ENCODE assay signal across 10 mouse cellular contexts in the genomic region with DNA sequence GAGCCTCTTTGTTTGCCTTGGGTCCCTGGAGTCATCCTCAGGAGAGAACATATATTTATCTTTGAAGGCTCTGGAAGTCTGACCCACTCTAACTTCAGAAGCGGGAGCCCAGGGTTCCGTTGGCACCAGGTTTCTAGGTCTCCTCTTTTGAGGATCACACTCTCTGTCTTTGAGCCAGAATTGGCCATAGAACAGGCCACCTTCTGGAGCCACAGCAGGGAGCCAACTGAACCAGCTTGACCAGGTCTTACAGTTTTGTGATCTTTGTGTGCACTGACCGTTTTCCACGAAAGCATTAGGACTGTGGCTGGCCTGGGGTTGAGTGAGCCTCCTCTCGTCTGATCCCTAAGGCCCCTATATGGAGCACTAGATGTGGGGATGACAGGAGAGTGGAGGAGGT. TPM values are rescaled to one million over a fixed set of nuclear protein-coding genes. Genes with fewer than 3 reads are reported as not detected.
A peak's percentile ranks its signal among the peaks of the same experiment; 100 is the strongest.
DNase-seq lines count a peak whose midpoint lies in the region; ATAC-seq and TF ChIP-seq lines count a peak whose summit lies in the region.
"Had no signal": no experiment of that assay in that cellular context is flagged by ENCODE, and none has a peak within 500 bp of the region (broad histone marks: within the 10 kb centered on the region; RNA-seq: fewer than 3 reads in every experiment).

No protein-coding gene starts in this region.

- H3K9ac ChIP-seq in midbrain, embryonic 13.5 days (replicated peaks) = peak overlapping the region; percentile 28; the same call in 1 of the 2 replicates
- H3K9ac ChIP-seq in midbrain, postnatal 0 days (replicated peaks; ENCODE audit: low read length, poor library complexity, severe bottlenecking) = no peak overlapping the region
- H3K9ac ChIP-seq in hindbrain, postnatal 0 days (replicated peaks; ENCODE audit: low read length) = no peak overlapping the region; the same call in 1 of the 2 replicates
- peak overlapping the region; percentile 31; the same call in 1 of the 2 replicates for H3K9ac ChIP-seq in stomach, postnatal 0 days (ENCODE audit: low read length)

- peaks cover 23% of the 10 kb centered on the region for H3K36me3 ChIP-seq in heart, embryonic 10.5 days
- H3K36me3 ChIP-seq in midbrain, embryonic 13.5 days = no peaks in the 10 kb centered on the region
- H3K36me3 ChIP-seq in midbrain, postnatal 0 days (ENCODE audit: insufficient read depth, low read length) = no peaks in the 10 kb centered on the region
- no peaks in the 10 kb centered on the region for H3K36me3 ChIP-seq in hindbrain, postnatal 0 days (ENCODE audit: insufficient read depth, low read length)
- no peaks in the 10 kb centered on the region for H3K36me3 ChIP-seq in stomach, postnatal 0 days (ENCODE audit: control insufficient read depth, insufficient read depth, low read length)

- TF ChIP-seq CTCF in midbrain, postnatal 0 days (IDR thresholded peaks at IDR 0.05) = no peak
- TF ChIP-seq CTCF in hindbrain, postnatal 0 days (IDR thresholded peaks at IDR 0.05; ENCODE audit: low read depth) = no peak
- TF ChIP-seq CTCF in stomach, postnatal 0 days (IDR thresholded peaks at IDR 0.05; ENCODE audit: low read depth) = no peak

- DNase-seq in heart, embryonic 10.5 days (ENCODE audit: low spot score) = no peak
- DNase-seq in heart, adult 11 months = no peak
- DNase-seq in midbrain, postnatal 0 days (ENCODE audit: low spot score) = no peak
- DNase-seq in hindbrain, postnatal 0 days (ENCODE audit: low spot score) = no peak
- DNase-seq in stomach, postnatal 0 days (ENCODE audit: low spot score) = no peak
- no peak for DNase-seq in right cerebral cortex, postnatal 14 days
- DNase-seq: kidney, adult 8-10 months had no signal

- 0 out of 2 replicates have a peak overlapping the region, but pooled peaks have one; percentile 2 for H3K27ac ChIP-seq in heart, embryonic 10.5 days
- no peak overlapping the region for H3K27ac ChIP-seq in midbrain, embryonic 13.5 days
- no peak overlapping the region for H3K27ac ChIP-seq in midbrain, postnatal 0 days (ENCODE audit: low read depth, low read length)
- no peak overlapping the region for H3K27ac ChIP-seq in hindbrain, postnatal 0 days
- H3K27ac ChIP-seq in stomach, postnatal 0 days (replicated peaks) = peak overlapping the region; percentile 84

- TF ChIP-seq EP300 in stomach, postnatal 0 days (optimal IDR thresholded peaks at IDR 0.05) = no peak

- H3K4me3 ChIP-seq in heart, embryonic 10.5 days = no peak overlapping the region
- H3K4me3 ChIP-seq in midbrain, embryonic 13.5 days (replicated peaks) = no peak overlapping the region
- no peak overlapping the region for H3K4me3 ChIP-seq in midbrain, postnatal 0 days (ENCODE audit: low read depth, low read length)
- no peak overlapping the region for H3K4me3 ChIP-seq in hindbrain, postnatal 0 days (ENCODE audit: low read length)
- H3K4me3 ChIP-seq in stomach, postnatal 0 days (ENCODE audit: low read depth, low read length) = peak overlapping the region; percentile 4; the same call in 1 of the 2 replicates

- H3K9me3 ChIP-seq in heart, embryonic 10.5 days = no peaks in the 10 kb centered on the region
- H3K9me3 ChIP-seq in midbrain, embryonic 13.5 days = no peaks in the 10 kb centered on the region
- H3K9me3 ChIP-seq in midbrain, postnatal 0 days (ENCODE audit: low read length) = no peaks in the 10 kb centered on the region
- no peaks in the 10 kb centered on the region for H3K9me3 ChIP-seq in hindbrain, postnatal 0 days (ENCODE audit: low read length)
- H3K9me3 ChIP-seq in stomach, postnatal 0 days (ENCODE audit: control insufficient read depth, low read length) = no peaks in the 10 kb centered on the region

- H3K27me3 ChIP-seq in heart, embryonic 10.5 days (ENCODE audit: insufficient read depth, poor library complexity, severe bottlenecking) = peaks cover 4% of the 10 kb centered on the region; the same call in 1 of the 2 replicates
- no peaks in the 10 kb centered on the region for H3K27me3 ChIP-seq in midbrain, embryonic 13.5 days
- no peaks in the 10 kb centered on the region for H3K27me3 ChIP-seq in midbrain, postnatal 0 days (ENCODE audit: insufficient read depth, low read length)
- H3K27me3 ChIP-seq in hindbrain, postnatal 0 days (ENCODE audit: insufficient read depth, low read length) = no peaks in the 10 kb centered on the region
- H3K27me3 ChIP-seq in stomach, postnatal 0 days (ENCODE audit: control insufficient read depth, insufficient read depth, low read length) = no peaks in the 10 kb centered on the region

- 0 out of 2 replicates have a peak overlapping the region, but pooled peaks have one; percentile 85 for H3K4me2 ChIP-seq in midbrain, embryonic 13.5 days (replicated peaks)
- H3K4me2 ChIP-seq in midbrain, postnatal 0 days (ENCODE audit: low read depth, low read length, poor library complexity, severe bottlenecking) = no peak overlapping the region; the same call in 1 of the 2 replicates
- peak overlapping the region; percentile 90; the same call in 1 of the 2 replicates for H3K4me2 ChIP-seq in hindbrain, postnatal 0 days (ENCODE audit: low read depth, low read length)
- H3K4me2 ChIP-seq in stomach, postnatal 0 days (replicated peaks; ENCODE audit: low read depth) = peak overlapping the region; percentile 32

- ATAC-seq in midbrain, embryonic 13.5 days = no peak
- ATAC-seq in midbrain, postnatal 0 days (ENCODE audit: low FRiP score) = no peak
- no peak for ATAC-seq in hindbrain, postnatal 0 days
- ATAC-seq in stomach, postnatal 0 days (ENCODE audit: low FRiP score, low TSS enrichment) = no peak
- ATAC-seq in granulocyte monocyte progenitor cell, adult 5-6 weeks (replicated peaks; ENCODE audit: poor library complexity, severe bottlenecking) = no peak
- ATAC-seq: CD4-positive, CD25-positive, alpha-beta regulatory T cell, adult 4 months had no signal

- peaks cover 26% of the 10 kb centered on the region for H3K4me1 ChIP-seq in heart, embryonic 10.5 days
- peaks cover 14% of the 10 kb centered on the region for H3K4me1 ChIP-seq in midbrain, embryonic 13.5 days (replicated peaks)
- peaks cover 5% of the 10 kb centered on the region; the same call in 1 of the 2 replicates for H3K4me1 ChIP-seq in midbrain, postnatal 0 days (ENCODE audit: insufficient read depth, low read length)
- H3K4me1 ChIP-seq in hindbrain, postnatal 0 days (ENCODE audit: insufficient read depth, low read length) = 0 out of 2 replicates have a peak, but pooled peaks cover 6% of the 10 kb centered on the region
- 0 out of 2 replicates have a peak, but pooled peaks cover 2% of the 10 kb centered on the region for H3K4me1 ChIP-seq in stomach, postnatal 0 days (replicated peaks; ENCODE audit: control insufficient read depth, insufficient read depth)

- WGBS in heart, embryonic 10.5 days = 88% methylated on average over 5 of the region's 5 CpGs
- whole genome bisulfite sequencing in midbrain, embryonic 13.5 days = 83% methylated on average over 5 of the region's 5 CpGs
- 81% methylated on average over 5 of the region's 5 CpGs for WGBS in midbrain, postnatal 0 days
- 76% methylated on average over 5 of the region's 5 CpGs for WGBS in hindbrain, postnatal 0 days
- 76% methylated on average over 5 of the region's 5 CpGs for WGBS in stomach, postnatal 0 days

RNA-seq across cellular contexts. Expression of a gene that starts 2.1 kb away (rescaled TPM):
- 0.87 and 1.2 TPM in 2 replicates for polyA plus RNA-seq in heart, embryonic 10.5 days (2016; fragmentation: Nextera tagmentation; extraction: Ambion mirVana)
- polyA plus RNA-seq in midbrain, embryonic 13.5 days (2015; fragmentation: Nextera tagmentation; extraction: Ambion mirVana) = 0.84 and 1.4 TPM in 2 replicates
- 7.7 and 10.1 TPM in 2 replicates for total RNA-seq in midbrain, postnatal 0 days (2014; rRNA removed)
- 1.2 and 1.5 TPM in 2 replicates for polyA plus RNA-seq in midbrain, postnatal 0 days (2015; fragmentation: Nextera tagmentation; extraction: Ambion mirVana)
- total RNA-seq in hindbrain, postnatal 0 days (2014; rRNA removed) = 16.4 and 16.6 TPM in 2 replicates
- polyA plus RNA-seq in hindbrain, postnatal 0 days (2015; fragmentation: Nextera tagmentation; extraction: Ambion mirVana) = 1.4 and 1.7 TPM in 2 replicates
- polyA plus RNA-seq in stomach, postnatal 0 days (2015; fragmentation: Nextera tagmentation; extraction: Ambion mirVana) = 3.1 and 3.4 TPM in 2 replicates
- 8.4 and 8.8 TPM in 2 replicates for total RNA-seq in granulocyte monocyte progenitor cell, adult 5-6 weeks (2014; fragmentation: Nextera tagmentation)
- total RNA-seq in granulocyte monocyte progenitor cell, adult 5-6 weeks (2017) = 0.34 and 5.6 TPM in 2 replicates

RNA-seq across cellular contexts. Expression of a gene that starts 27.1 kb away (rescaled TPM):
- polyA plus RNA-seq in heart, embryonic 10.5 days (2016; fragmentation: Nextera tagmentation; extraction: Ambion mirVana) = 3.2 and 5.2 TPM in 2 replicates
- polyA plus RNA-seq in midbrain, embryonic 13.5 days (2015; fragmentation: Nextera tagmentation; extraction: Ambion mirVana) = 4.5 and 5.6 TPM in 2 replicates
- total RNA-seq in midbrain, postnatal 0 days (2014; rRNA removed) = 6.7 and 8.5 TPM in 2 replicates
- polyA plus RNA-seq in midbrain, postnatal 0 days (2015; fragmentation: Nextera tagmentation; extraction: Ambion mirVana) = 7.4 and 8.3 TPM in 2 replicates
- total RNA-seq in hindbrain, postnatal 0 days (2014; rRNA removed) = 5.4 and 13.0 TPM in 2 replicates
- 7.8 and 9.9 TPM in 2 replicates for polyA plus RNA-seq in hindbrain, postnatal 0 days (2015; fragmentation: Nextera tagmentation; extraction: Ambion mirVana)
- polyA plus RNA-seq in stomach, postnatal 0 days (2015; fragmentation: Nextera tagmentation; extraction: Ambion mirVana) = 11.4 and 12.0 TPM in 2 replicates
- 57.9 and 67.3 TPM in 2 replicates for total RNA-seq in granulocyte monocyte progenitor cell, adult 5-6 weeks (2014; fragmentation: Nextera tagmentation)
- 108 and 142 TPM in 2 replicates for total RNA-seq in granulocyte monocyte progenitor cell, adult 5-6 weeks (2017)

RNA-seq across cellular contexts. Expression of a gene that starts 57.7 kb away (rescaled TPM):
- polyA plus RNA-seq in heart, embryonic 10.5 days (2016; fragmentation: Nextera tagmentation; extraction: Ambion mirVana) = 28.1 and 34.2 TPM in 2 replicates
- 44.2 and 45.6 TPM in 2 replicates for polyA plus RNA-seq in midbrain, embryonic 13.5 days (2015; fragmentation: Nextera tagmentation; extraction: Ambion mirVana)
- total RNA-seq in midbrain, postnatal 0 days (2014; rRNA removed) = 65.4 and 81.7 TPM in 2 replicates
- 38.7 and 40.0 TPM in 2 replicates for polyA plus RNA-seq in midbrain, postnatal 0 days (2015; fragmentation: Nextera tagmentation; extraction: Ambion mirVana)
- total RNA-seq in hindbrain, postnatal 0 days (2014; rRNA removed) = 76.0 and 78.3 TPM in 2 replicates
- 37.7 and 39.3 TPM in 2 replicates for polyA plus RNA-seq in hindbrain, postnatal 0 days (2015; fragmentation: Nextera tagmentation; extraction: Ambion mirVana)
- 17.2 and 18.1 TPM in 2 replicates for polyA plus RNA-seq in stomach, postnatal 0 days (2015; fragmentation: Nextera tagmentation; extraction: Ambion mirVana)
- total RNA-seq in granulocyte monocyte progenitor cell, adult 5-6 weeks (2014; fragmentation: Nextera tagmentation) = 14.5 and 20.9 TPM in 2 replicates
- 19.5 and 29.1 TPM in 2 replicates for total RNA-seq in granulocyte monocyte progenitor cell, adult 5-6 weeks (2017)

Comparison
In these comparisons a context has a peak if more than half of its experiments do, and no peak if none do; other contexts are left out.
1. H3K9ac ChIP-seq: peak in midbrain, embryonic 13.5 days (single experiment) and stomach, postnatal 0 days (single experiment); none in midbrain, postnatal 0 days (single experiment) and hindbrain, postnatal 0 days (single experiment).
2. H3K27ac ChIP-seq: peak in heart, embryonic 10.5 days (single experiment) and stomach, postnatal 0 days (single experiment); none in midbrain, embryonic 13.5 days (single experiment), midbrain, postnatal 0 days (single experiment) and hindbrain, postnatal 0 days (single experiment).